Mouse (Mus musculus): ENCODE results near the gene 1700028K03Rik.

GRCm38 (mm10) chr5:107507321-107507720 is 27.2 kb upstream of the 1700028K03Rik start, which contains the start of gene Gm42669:
- TF ChIP-seq CTCF (IDR thresholded peaks at IDR 0.05) (no peak), POLR2A (IDR thresholded peaks at IDR 0.05; ENCODE audit: insufficient read depth, low read depth, low read length) (no peak), EP300 (IDR thresholded peaks at IDR 0.05; ENCODE audit: insufficient read depth, low read depth, low read length) (no peak)

All from heart, adult 2 months (tissue).